Mouse (Mus musculus): ENCODE data around the gene Myl7. TPM values are rescaled to one million over a fixed set of nuclear protein-coding genes. Genes with fewer than 3 reads are reported as not detected.
"Not testable (repeated sequence)": the region's sequence is repeated elsewhere in the genome, so short reads cannot be mapped to it uniquely, and the experiment has no call there.

Gene Myl7
- total RNA-seq, 2 experiments from 2014 or later, result not detected

DNA sequence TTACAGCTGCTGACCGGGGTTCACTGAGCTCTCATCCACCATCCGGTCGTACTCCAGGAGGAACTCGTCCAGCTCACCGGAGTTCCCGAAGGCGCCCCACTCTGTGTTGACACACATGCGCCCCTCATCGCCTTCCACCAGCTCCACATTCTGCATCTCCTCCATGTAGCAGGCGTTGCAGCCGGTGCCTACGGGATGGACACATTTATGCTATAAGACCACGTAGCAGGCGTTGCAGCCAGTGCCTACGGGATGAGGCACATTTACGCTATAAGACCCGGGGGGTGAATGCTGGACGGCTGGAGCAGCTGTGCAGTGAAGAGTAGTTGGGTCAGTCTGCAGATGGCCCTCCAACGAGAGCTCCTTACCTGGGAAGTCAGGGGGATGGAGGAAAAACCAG is 5.8 kb upstream of the Myl7 start:
- DNase-seq (ENCODE audit: low spot score in 2 of 2), result no peak

GRCm38 (mm10) chr11:5903844-5904243 is 5.3 kb upstream of the Myl7 start:
- DNase-seq (ENCODE audit: low spot score in 2 of 2), result no peak

- no peak for DNase-seq (ENCODE audit: low spot score in 2 of 2)
Observed at GRCm38 (mm10) chr11:5902390-5902789, 3.8 kb upstream of the Myl7 start.

DNA sequence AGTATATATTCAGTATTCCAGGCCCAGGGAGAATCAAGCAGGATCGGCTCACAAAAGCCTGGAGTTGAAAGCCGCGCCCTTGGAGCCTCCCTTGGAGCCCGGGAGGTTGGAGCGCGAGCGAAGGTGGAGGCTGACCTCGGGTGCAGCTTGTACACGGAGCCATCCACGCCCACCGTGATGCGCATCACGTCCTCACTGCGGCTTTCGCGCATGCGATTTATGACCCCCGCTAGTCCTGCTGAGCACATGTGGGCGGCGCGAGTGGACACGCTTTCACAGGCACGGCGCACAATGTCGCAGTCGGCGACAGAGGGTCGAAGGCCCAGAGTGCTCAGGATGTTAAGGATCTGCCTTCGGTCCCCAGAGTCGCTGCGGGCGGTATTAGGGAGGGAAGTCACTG is 3.4 kb upstream of the Myl7 start:
- DNase-seq (ENCODE audit: low spot score in 2 of 2), result peak; percentile 49 to 59

DNA sequence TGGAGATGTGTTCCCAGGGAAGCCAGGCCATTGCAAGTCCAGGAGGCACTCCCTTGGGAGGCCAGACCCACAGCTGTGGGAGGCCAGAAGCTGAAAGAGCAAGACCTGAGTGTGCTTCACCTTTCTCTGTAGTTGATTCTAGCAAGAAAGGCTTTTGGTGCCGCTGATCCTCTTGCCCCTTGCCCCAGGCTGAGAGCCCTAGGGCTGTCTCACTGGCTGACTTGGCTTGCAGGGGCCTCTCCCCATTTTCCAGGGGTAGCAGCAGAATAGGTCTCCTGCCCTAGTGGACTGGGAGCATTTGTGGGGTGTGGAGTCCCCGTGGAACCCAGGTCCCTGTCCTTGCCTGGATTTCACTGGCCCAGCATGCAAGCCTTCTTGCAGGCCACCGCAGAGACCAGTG is 2.7 kb upstream of the Myl7 start:
- no peak for DNase-seq (ENCODE audit: low spot score in 2 of 2)

DNA sequence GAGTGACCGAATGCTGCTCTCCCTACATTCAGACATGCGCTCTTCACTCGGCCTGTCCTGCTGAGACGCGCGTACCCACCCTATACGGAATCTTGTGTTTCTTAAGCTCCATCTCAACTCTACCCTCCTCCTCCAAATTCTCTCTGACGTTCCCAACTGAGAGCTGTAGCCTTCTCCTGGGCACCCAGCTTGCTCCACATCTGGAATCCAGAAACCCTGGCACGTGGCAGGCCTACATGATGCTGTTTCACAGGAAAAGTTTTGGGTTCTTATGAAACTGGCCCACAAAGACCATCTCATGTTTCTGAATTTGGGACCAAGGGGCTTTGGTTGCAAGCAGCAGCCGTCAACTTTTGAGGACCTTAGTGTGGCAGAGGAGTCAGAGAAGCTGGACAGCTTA is 704 bp upstream of the Myl7 start:
- DNase-seq (ENCODE audit: low spot score in 2 of 2), result no peak

GRCm38 (mm10) chr11:5897839-5898238 is 743 bp downstream of the Myl7 start:
- DNase-seq (ENCODE audit: low spot score in 2 of 2), result no peak

DNA sequence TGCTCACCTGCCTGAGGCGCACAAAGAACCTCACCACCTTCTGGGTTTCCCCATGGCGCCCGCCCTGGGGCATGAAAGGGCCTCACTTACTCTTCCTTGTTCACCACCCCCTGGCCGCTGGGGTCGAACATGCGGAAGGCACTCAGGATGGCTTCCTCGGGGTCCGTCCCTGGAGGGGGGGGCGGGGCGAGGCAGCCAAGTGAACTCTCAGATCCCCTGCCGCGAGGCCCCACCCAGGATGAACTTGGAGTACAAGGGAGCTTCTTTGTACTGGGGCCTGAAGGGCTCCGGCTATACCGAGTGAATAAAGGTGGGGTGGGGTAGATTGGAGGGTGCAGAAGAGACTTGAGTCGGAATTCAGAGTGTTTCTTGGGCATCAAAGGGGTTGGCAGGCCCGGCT is 1.4 kb downstream of the Myl7 start:
- no peak for DNase-seq (ENCODE audit: low spot score in 2 of 2)

DNA sequence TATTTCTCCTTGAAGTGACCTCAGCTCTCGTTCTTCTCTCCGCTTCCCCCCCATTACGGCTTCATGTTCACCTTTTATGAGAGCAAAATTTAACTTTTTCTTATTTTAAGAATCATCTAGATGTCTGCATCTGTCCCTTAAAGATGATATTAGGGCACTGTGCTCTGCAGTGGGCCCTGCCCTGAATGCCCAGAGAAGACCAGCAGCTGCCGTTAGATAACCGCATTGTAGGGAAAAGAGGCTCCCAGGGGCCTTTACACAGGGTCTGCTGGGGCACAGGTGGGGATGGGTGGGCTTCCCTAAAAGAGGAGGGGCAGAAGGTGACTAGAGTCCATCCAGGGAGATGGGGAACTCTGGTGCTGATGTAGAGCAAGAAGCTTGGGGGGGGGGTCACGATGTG is 4.8 kb downstream of the Myl7 start:
- DNase-seq (ENCODE audit: low spot score in 2 of 2), result no peak

DNA sequence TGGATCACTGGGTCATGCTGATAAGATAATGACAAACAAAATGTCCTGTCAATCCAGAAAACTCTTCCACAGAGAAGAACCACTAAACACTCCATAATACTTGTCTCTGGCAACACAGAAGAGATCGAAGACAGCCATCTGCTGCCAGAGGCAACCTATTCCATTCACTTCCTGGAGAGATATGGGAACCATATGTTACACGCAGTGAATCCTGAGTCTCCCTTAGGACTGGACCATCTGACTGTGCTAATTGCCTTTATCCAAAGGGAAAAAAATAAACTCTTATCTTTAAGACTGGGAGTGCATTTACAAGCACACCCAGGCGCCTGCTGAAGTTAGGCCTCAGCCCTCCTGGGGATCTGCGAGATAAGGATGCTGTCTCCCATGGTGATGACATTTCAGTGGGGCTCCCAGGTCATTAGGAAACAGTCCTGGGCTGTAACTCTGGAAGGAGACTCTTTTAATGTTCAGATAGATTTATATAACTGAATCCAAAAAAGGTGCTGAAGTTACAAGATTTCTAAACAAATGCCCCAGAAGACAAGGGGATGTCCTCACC is 5.7 kb downstream of the Myl7 start:
- no peak for DNase-seq (ENCODE audit: low spot score in 2 of 2)

- no peak for DNase-seq (ENCODE audit: low spot score in 2 of 2)
Observed at GRCm38 (mm10) chr11:5892151-5892591, 6.4 kb downstream of the Myl7 start.

GRCm38 (mm10) chr11:5888563-5888962 is 10.0 kb downstream of the Myl7 start:
- DNase-seq (ENCODE audit: low spot score in 2 of 2), result not testable (repeated sequence)

- DNase-seq (ENCODE audit: low spot score in 2 of 2), result no peak
Observed at GRCm38 (mm10) chr11:5887250-5887649, 11.3 kb downstream of the Myl7 start.

GRCm38 (mm10) chr11:5886187-5886586 is 12.4 kb downstream of the Myl7 start:
- DNase-seq (ENCODE audit: low spot score in 2 of 2), result peak; percentile 68 to 78

- DNase-seq (ENCODE audit: low spot score in 2 of 2), result no peak
Observed at GRCm38 (mm10) chr11:5882518-5882917, 16.1 kb downstream of the Myl7 start.

GRCm38 (mm10) chr11:5879905-5880304 is 18.7 kb downstream of the Myl7 start:
- peak; percentile 43 to 65 for DNase-seq (ENCODE audit: low spot score in 2 of 2)

GRCm38 (mm10) chr11:5878661-5879060 is 19.9 kb downstream of the Myl7 start:
- no peak for DNase-seq (ENCODE audit: low spot score in 2 of 2)

DNA sequence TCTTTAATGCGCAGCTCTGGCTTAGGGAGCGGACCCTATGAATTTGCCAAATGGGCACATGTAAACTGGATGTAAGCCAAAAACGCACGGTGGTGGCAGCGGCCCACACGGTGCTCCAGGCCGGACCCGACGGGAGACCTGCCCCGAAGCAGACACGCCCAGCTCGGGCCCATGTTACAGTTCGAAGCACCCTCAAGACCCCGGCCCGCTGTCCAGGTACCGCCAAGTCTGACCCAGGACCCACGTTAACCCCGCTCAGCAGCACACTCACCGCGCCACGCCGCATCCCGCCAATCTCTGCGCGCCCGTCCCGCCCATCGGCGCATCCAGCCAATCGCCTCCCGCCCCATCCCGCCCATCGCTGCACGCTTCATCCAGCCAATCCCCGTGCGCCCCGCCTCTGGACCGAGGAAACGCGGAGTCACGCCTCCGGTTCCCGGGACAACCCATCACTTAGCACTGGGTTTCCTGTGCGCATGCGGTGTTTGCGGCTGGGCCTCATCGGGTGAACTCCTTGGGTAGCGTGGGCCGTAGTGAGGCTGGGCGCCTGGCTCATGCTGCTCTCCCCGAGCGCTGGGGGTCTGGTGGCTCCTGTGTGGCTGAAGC is 20.6 kb downstream of the Myl7 start, which contains the start of gene Pold2:
Gene Pold2 (minus strand): TSS at position 372 of the 606 bp plus-strand sequence.
- peak; percentile 98 to 99 for DNase-seq (ENCODE audit: low spot score in 2 of 2)

DNA sequence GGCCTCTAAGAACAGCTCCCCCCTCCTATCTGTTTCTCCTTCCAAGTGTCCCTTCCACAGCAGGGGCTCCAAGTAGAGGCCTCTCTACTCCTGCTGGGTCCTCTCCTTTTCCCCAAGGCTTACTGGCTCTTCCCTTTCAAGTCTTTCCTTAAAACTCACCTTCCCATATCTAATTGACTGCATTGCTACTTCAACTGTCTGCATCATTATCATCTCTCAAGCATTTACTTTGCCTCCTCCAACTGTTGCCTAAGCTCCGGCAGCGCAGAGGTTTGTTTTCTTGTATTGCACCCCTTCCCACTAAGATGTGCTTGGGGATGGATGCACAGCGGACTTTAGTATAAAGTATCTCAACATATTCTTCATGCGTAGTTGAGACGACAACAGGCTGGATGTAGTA is 21.2 kb downstream of the Myl7 start:
- DNase-seq (ENCODE audit: low spot score in 2 of 2), result no peak

GRCm38 (mm10) chr11:5873192-5873591 is 25.4 kb downstream of the Myl7 start:
- no peak for DNase-seq (ENCODE audit: low spot score in 2 of 2)

DNA sequence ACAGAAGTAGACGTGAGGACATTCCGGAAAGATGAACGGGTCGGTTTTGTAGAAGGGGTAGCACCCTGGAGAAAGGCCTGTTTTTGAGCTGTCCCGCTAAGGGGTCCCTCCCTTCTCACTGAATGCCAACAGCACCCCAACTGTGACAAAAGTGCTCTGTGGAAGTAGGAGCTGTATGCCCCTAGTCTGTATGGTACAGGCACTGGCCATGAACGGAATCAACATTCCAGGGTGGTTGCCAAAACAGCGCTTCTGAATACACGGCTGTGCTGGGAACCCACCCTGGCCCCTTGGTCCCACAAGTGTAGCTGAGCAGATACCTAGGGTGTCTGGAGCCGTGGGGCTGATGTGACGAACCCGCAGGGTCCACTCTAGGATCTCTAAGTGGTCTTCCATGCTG is 25.9 kb downstream of the Myl7 start:
- DNase-seq (ENCODE audit: low spot score in 2 of 2), result no peak

DNA sequence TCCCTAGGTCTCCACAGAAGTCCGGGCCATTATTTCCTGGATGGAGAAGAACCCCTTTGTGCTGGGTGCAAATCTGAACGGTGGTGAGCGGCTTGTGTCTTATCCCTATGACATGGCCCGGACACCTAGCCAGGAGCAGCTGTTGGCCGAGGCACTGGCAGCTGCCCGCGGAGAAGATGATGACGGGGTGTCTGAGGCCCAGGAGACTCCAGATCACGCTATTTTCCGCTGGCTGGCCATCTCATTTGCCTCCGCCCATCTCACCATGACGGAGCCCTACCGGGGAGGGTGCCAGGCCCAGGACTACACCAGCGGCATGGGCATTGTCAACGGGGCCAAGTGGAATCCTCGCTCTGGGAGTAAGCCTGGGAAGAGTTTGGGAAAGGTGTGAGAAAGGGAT is 28.5 kb downstream of the Myl7 start:
- DNase-seq (ENCODE audit: low spot score in 2 of 2), result no peak

DNA sequence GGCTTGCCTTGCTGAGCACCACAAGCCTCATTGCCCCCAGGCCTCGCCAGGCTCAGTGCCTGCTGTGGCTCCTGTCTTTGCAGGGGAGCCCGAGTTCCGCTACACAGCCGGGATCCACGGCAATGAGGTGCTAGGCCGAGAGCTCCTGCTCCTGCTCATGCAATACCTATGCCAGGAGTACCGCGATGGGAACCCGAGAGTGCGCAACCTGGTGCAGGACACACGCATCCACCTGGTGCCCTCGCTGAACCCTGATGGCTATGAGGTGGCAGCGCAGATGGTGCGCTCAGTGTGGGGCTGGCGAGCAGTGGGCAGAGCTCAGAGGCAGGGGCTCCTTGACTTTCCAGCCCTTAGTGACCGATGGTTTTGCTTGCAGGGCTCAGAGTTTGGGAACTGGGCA is 29.3 kb downstream of the Myl7 start:
- DNase-seq (ENCODE audit: low spot score in 2 of 2), result no peak
